Mouse (Mus musculus): ENCODE results near the gene Arhgap29. TPM values are rescaled to one million over a fixed set of nuclear protein-coding genes. Genes with fewer than 3 reads are reported as not detected.

Arhgap29 gene
- total RNA-seq, 2 experiments from 2014 or later: 19.2 to 21.1 TPM

- DNase-seq (ENCODE audit: low spot score in 2 of 2): no peak
Observed at GRCm38 (mm10) chr3:122058439-122059198, 106.3 kb downstream of the Arhgap29 start.

GRCm38 (mm10) chr3:122062586-122062985, 110.2 kb downstream of the Arhgap29 start:
- DNase-seq (ENCODE audit: low spot score in 2 of 2): no peak

GRCm38 (mm10) chr3:122064556-122065410, 112.4 kb downstream of the Arhgap29 start:
- no peak for DNase-seq (ENCODE audit: low spot score in 2 of 2)

Other genes starting within 250 kb of the Arhgap29 start
- gene F3, start 229.0 kb upstream of the Arhgap29 start, total RNA-seq (2021): 10 to 100 TPM; 38.7 to 39.1 TPM
- 10 to 100 TPM; 74.3 to 79.7 TPM for gene Abcd3, start 137.2 kb upstream of the Arhgap29 start, total RNA-seq (2021)
- gene Abca4, start 91.9 kb downstream of the Arhgap29 start, total RNA-seq (2021): 1 to 10 TPM; 1.6 to 1.7 TPM

All from layer of hippocampus, postnatal 10 days (tissue).